Mouse (Mus musculus): Measurements from ENCODE around the gene Wwox.
"Not testable (repeated sequence)": the region's sequence is repeated elsewhere in the genome, so short reads cannot be mapped to it uniquely, and the experiment has no call there.

GRCm38 (mm10) chr8:114827810-114828209 lies 388.4 kb downstream of the Wwox start:
- TF ChIP-seq ZNF384 (IDR thresholded peaks at IDR 0.05; ENCODE audit: low read depth, low read length); MAFK (IDR thresholded peaks at IDR 0.05; ENCODE audit: insufficient read depth, low read depth, low read length); CHD2 (IDR thresholded peaks at IDR 0.05; ENCODE audit: low read depth, low read length): not testable (repeated sequence)

Measured in ES-E14 (cell line).